Mouse (Mus musculus): ENCODE data around the gene Actl7b.

Actl7b gene

GRCm38 (mm10) chr4:56741041-56741493, at the start of gene Actl7b:
TSS of gene Actl7b (minus strand) at chr4:56741443.
- DNase-seq: no peak

- DNase-seq: no peak
Observed at GRCm38 (mm10) chr4:56771065-56771464, 29.8 kb upstream of the Actl7b start.

- no peak for DNase-seq
Observed at GRCm38 (mm10) chr4:56768913-56769312, 27.7 kb upstream of the Actl7b start.

- DNase-seq: no peak
Observed at GRCm38 (mm10) chr4:56767861-56768284, 26.6 kb upstream of the Actl7b start.

GRCm38 (mm10) chr4:56757693-56758092, 16.4 kb upstream of the Actl7b start:
- DNase-seq: no peak

GRCm38 (mm10) chr4:56756966-56757600, 15.8 kb upstream of the Actl7b start:
- peak; percentile 15 for DNase-seq

GRCm38 (mm10) chr4:56756021-56756420, 14.8 kb upstream of the Actl7b start:
- DNase-seq: no peak

GRCm38 (mm10) chr4:56747456-56747855, 6.2 kb upstream of the Actl7b start:
- DNase-seq: no peak

GRCm38 (mm10) chr4:56746345-56746744, 5.1 kb upstream of the Actl7b start:
- DNase-seq: no peak

- DNase-seq: no peak
Observed at GRCm38 (mm10) chr4:56743363-56744195, 2.3 kb upstream of the Actl7b start, which contains the start of gene Actl7a. TSS of gene Actl7a (plus strand) at chr4:56743413.

- no peak for DNase-seq
Observed at GRCm38 (mm10) chr4:56742698-56743097, 1.5 kb upstream of the Actl7b start.

GRCm38 (mm10) chr4:56740611-56741010, 632 bp downstream of the Actl7b start:
- DNase-seq: no peak

GRCm38 (mm10) chr4:56740020-56740485, 1.2 kb downstream of the Actl7b start, which contains the start of gene Gm26657:
TSS of gene Gm26657 (plus strand) at chr4:56740070.
- no peak for DNase-seq

GRCm38 (mm10) chr4:56725839-56726238, 15.4 kb downstream of the Actl7b start:
- DNase-seq: peak; percentile 20

GRCm38 (mm10) chr4:56723237-56723636, 18.0 kb downstream of the Actl7b start:
- no peak for DNase-seq

- DNase-seq: no peak
Observed at GRCm38 (mm10) chr4:56722346-56722745, 18.9 kb downstream of the Actl7b start.

- no peak for DNase-seq
Observed at GRCm38 (mm10) chr4:56721469-56721868, 19.8 kb downstream of the Actl7b start.

GRCm38 (mm10) chr4:56720403-56720802, 20.8 kb downstream of the Actl7b start:
- DNase-seq: no peak

GRCm38 (mm10) chr4:56719456-56719855, 21.8 kb downstream of the Actl7b start:
- no peak for DNase-seq

GRCm38 (mm10) chr4:56718573-56719442, 22.4 kb downstream of the Actl7b start:
- no peak for DNase-seq

GRCm38 (mm10) chr4:56717932-56718331, 23.3 kb downstream of the Actl7b start:
- no peak for DNase-seq

- no peak for DNase-seq
Observed at GRCm38 (mm10) chr4:56716801-56717200, 24.4 kb downstream of the Actl7b start.

GRCm38 (mm10) chr4:56713155-56713554, 28.1 kb downstream of the Actl7b start:
- no peak for DNase-seq
